Mouse (Mus musculus): ENCODE results near the gene March6.

Gene March6

DNA sequence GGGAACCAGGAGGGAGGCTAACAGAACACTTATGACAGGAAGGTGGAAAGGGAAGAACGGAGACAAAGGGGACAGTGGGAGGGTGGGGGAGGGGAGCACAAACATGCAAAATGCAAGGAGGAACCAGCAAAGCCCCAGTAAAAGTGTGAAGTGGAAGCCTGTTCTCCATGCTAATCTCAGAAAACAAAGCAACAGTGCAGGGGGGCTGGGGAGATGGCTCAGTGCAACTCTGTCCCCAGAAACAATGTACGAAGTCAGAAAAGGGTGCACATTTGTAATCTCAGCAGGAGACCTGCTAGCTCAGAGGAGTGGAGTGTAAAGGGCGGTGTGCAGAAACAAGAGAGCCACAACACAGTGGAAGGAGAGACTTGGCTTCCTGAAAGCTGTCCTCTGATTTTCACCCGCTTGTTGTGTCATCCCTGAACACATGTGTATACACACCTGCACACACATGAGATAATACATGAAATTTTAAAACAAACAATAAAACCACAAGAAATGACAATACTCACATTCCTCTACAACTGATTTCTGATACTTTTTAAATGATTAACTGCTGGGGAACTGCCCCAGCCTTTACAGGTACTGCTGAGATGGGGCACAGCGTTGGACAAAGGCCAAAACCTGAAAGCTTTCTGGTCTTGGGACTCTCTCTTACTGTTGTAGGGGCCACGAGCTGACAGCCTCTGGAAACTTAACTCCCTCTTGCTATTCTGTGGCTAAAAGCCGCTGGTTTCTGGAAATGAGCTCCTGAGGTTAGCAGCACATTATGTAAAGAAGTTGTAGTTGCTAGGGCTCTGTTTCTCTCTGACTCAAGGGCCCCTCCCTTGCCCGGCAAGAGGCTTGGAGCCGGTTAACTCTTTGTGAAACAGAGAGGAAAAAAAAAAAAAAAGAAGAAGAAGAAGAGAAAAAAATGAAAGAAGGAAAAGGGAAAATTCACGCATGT is 11.4 kb upstream of the March6 start:
- DNase-seq = no peak

GRCm38 (mm10) chr15:31540513-31540802 is 9.6 kb upstream of the March6 start:
- no peak for DNase-seq

DNA sequence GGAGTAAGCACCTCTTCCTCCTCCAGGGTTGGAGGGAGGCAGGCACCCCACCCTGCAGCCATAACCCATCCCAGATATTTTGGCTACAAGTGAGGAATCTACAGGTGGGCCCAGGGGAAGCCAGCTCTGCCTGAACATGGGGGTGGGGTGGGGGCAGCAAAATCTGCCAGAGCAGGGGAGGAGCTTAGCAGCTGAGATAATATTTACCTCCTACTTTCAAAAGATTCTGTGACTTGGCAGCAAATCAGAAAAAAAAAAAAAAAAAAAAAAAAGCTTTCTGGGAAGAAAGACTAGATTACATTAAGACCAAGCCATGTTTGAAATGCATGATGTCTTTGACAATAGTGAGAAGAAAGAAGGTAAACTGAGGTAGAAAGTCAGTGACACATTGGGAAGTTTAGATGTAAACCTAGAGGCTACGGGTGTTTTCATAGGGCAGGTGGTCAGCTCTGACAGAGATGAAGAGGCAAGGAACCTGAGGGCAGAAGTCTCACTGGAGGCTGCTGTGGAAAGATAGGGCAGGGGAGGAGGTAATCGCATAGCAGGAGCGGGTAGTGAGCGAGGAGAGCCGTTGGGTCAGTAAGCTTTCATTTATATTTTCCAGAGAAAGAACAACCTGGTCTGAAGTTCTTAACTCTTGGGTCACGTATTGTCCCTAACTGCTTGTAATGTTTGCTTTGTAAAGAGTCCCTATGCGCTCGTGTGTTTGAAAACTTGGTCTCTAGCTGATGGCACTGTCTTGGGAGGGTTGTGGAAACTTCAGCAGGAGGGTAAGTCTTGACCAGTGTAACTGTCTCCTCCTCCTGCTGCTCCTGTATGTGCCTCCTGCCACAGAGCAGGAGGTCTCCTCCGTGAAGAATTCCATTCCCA is 9.0 kb upstream of the March6 start:
- no peak for DNase-seq

DNA sequence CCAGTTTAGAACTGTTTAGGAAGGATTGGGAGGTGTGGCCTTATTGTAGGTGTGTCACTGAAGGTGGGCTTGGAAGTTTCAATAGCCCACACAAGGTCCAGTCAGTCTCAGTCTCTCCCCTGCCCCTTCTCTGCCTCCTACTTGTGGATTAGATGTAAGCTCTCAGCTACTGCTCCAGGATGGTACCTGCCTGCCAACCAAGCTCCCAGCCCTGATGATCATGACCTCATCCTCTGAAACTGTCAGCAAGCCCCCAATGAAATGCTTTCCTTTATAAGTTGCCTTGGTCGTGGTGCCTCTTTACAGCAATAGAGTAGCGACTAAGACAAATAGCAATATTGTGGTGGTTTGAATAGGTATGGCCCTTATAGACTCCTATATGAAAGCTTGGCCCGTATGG is 7.5 kb upstream of the March6 start:
- DNase-seq = no peak

DNA sequence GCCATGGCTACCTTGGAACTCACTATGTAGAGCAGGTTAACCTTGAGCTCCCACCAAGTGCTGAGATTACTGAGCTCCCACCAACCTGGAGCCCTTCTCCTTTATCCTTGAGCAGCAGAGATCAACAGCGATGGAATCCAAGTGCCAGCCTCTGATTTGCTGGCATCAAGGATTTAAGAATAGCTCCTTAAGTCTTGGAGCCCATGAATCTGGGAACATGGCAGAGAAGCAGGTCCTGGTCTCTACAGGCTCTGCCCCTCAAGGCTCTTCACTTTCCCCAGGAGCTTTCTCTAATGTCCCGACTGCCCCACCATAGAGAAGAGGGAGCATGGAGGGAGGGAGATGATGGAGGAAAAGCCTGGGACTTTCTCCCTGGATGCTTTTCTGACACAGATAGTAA is 6.9 kb upstream of the March6 start:
- DNase-seq = no peak

GRCm38 (mm10) chr15:31536051-31536737 is 5.3 kb upstream of the March6 start:
- DNase-seq = peak; percentile 79

GRCm38 (mm10) chr15:31535259-31535855 is 4.5 kb upstream of the March6 start:
- no peak for DNase-seq

GRCm38 (mm10) chr15:31534421-31535258 is 3.8 kb upstream of the March6 start:
- DNase-seq = no peak

GRCm38 (mm10) chr15:31533529-31533928 is 2.7 kb upstream of the March6 start:
- no peak for DNase-seq

- no peak for DNase-seq
Observed at GRCm38 (mm10) chr15:31532331-31533021, 1.6 kb upstream of the March6 start.

- no peak for DNase-seq
Observed at GRCm38 (mm10) chr15:31531446-31532330, 835 bp upstream of the March6 start.

DNA sequence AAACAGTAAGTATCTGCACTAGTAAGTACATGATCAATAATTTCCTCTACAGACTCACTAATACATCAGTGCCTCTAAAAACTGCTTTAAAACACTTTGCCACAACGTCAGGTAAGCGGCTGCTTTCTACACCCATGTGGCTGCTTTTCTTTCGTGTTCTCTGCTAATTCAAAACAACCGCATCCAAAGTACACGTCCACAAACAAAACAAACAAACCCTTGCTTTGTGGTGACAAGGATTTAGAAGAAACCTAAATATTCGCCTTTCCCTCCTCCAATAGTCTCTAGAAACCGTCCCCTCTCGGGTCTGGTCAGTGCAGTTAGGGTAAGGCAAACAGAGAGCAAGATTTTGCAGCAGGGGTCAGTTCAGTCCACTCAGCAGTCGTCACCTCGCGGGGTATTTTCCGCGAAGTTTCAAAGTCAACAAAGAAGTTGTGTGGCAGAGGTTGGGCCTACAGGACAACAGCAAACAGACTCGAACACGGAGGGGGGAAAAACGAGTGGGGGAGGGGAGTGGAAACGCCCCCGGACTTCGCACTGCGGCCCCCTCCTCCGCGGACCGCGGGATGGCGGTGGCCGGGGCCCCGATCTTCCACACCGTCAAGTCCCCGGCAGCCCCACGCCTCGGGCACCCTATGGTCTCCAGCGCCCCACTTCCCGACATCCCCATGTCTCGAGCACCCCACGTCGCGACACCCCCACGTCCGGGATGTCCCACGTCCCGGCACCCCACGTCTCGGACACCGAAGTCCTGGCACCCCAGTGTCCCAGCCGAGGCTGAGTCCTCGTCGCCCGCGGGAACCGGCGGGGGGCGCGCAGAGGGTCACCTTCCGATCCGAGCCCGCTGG is 818 bp downstream of the March6 start:
- DNase-seq = peak; percentile 31

- no peak for DNase-seq
Observed at GRCm38 (mm10) chr15:31529103-31529502, 1.8 kb downstream of the March6 start.

- no peak for DNase-seq
Observed at GRCm38 (mm10) chr15:31528477-31528876, 2.4 kb downstream of the March6 start.

DNA sequence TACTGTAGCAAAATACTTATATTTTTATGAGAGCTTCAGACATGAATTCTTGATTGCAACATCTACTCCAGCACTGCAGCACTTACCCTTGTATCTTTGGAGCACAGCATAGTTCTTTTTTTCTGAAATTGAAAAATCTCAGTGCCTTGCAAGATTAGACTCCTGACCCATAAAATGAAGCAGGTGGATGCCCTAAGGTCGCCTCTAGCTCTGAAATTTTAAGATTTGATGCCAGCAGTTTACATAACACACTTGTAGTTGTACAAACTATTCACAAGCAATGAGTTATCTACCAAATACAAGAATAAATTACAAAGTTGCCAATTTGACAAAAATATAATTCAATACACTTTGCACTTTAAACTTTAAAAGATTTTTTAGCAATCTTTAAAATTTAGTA is 4.4 kb downstream of the March6 start:
- no peak for DNase-seq

GRCm38 (mm10) chr15:31519000-31519399 is 11.9 kb downstream of the March6 start:
- no peak for DNase-seq

DNA sequence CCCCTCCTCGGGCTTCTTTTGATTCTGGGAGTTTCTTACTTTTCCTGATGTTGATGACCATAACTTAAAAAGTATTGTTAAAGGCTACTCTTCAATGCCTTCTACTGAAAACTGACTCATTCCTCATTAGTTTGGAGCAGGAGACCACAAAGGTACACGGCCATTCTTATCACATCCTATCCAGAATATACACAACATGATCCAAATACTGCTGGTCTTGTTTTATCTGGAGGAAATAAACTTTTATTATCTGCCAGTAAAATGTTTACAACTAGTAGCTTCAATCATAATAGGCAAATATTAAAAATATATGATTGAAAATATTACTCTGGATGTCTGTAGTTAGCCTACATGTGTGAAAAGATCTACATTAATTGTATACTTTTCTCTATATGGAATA is 12.5 kb downstream of the March6 start:
- DNase-seq = no peak

DNA sequence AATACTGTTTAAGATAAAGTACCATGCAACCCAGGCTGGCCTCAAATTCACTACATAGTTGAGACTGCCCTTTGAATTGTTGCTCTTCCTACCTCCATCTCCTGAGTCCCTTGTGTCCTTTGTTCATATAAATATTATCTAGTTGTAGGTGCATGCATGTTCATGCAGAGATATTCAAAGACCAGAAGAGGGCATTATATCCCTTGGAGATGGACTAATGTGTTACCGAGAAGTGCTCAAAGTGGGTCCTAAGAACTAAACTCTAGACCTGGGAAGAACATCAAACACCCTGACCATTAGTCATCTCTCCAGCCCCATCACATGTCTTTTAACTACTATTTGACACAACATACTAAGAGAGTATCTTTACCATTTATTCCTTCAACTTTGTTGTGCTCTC is 13.7 kb downstream of the March6 start:
- no peak for DNase-seq

DNA sequence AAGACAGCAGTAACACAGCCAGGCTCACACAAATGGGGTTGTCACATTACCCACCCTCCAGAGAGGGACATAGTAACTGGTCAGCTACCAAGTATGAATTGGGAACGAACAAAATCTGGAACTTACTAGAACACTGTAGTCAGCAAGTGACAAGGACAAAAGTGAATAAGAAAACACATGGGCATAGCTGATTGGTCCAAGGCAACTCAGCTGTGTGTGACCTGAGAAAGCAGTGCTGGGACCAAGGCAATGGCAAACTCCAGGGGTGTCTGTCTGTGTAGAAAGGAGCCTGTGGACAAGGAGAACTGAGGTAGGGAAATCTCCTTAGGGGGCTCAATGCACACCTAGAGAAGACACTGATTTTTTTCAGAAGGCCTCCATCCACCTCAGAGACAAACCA is 19.1 kb downstream of the March6 start:
- DNase-seq = no peak

Data from layer of hippocampus, adult 9-11 months (tissue).